Comparison of ENCODE assay signal across 22 mouse cellular contexts in genomic region chr7:43532936-43533505, GRCm38 (mm10). TPM values are rescaled to one million over a fixed set of nuclear protein-coding genes. Genes with fewer than 3 reads are reported as not detected.
DNase-seq lines count a peak whose midpoint lies in the region; ATAC-seq lines count a peak whose summit lies in the region.
"Had no signal": no experiment of that assay in that cellular context is flagged by ENCODE, and none has a peak within 500 bp of the region (broad histone marks: within the 10 kb centered on the region; RNA-seq: fewer than 3 reads in every experiment).

No protein-coding gene starts in this region.

- peak; percentile 65 for DNase-seq in heart, embryonic 10.5 days (ENCODE audit: low spot score)
- DNase-seq in 416B (ENCODE audit: low read depth), result peak; percentile 71
- DNase-seq in c-Kit-positive CD71-negative TER-119-negative erythroid progenitor cells, embryonic 14.5 days (ENCODE audit: low read depth), result peak; percentile 37
- no peak for DNase-seq in Muller cell, postnatal 12 days (ENCODE audit: inconsistent ontology term)
- no peak for DNase-seq in neural tube, embryonic 10.5 days (ENCODE audit: extremely low spot score, low spot score)
- DNase-seq: adrenal gland, postnatal 36 days; cerebellum, adult 18-20 months; embryo, embryonic 11 days; gastrocnemius, postnatal 14 days; kidney, adult 9 months; left cerebral cortex, postnatal 4 days; right cerebral cortex, adult 18-20 months; thymus, adult 2 months had no signal

- ATAC-seq in heart, embryonic 12.5 days (ENCODE audit: insufficient number of reproducible peaks, low FRiP score), result no peak
- no peak for ATAC-seq in kidney, embryonic 14.5 days (ENCODE audit: low FRiP score, low TSS enrichment)
- ATAC-seq: forebrain, embryonic 16.5 days; hindbrain, postnatal 0 days had no signal

- no peaks in the 10 kb centered on the region for H3K27me3 ChIP-seq in heart, embryonic 10.5 days (ENCODE audit: insufficient read depth, poor library complexity, severe bottlenecking)
- no peaks in the 10 kb centered on the region for H3K27me3 ChIP-seq in heart, embryonic 12.5 days (replicated peaks)
- H3K27me3 ChIP-seq in kidney, embryonic 14.5 days (ENCODE audit: control insufficient read depth, insufficient read depth, low read length), result no peaks in the 10 kb centered on the region
- H3K27me3 ChIP-seq: neural tube, embryonic 15.5 days had no signal

- H3K9me3 ChIP-seq in heart, embryonic 10.5 days, result no peaks in the 10 kb centered on the region
- H3K9me3 ChIP-seq in heart, embryonic 12.5 days (replicated peaks), result 0 out of 2 replicates have a peak, but pooled peaks cover 5% of the 10 kb centered on the region
- no peaks in the 10 kb centered on the region for H3K9me3 ChIP-seq in kidney, embryonic 14.5 days (ENCODE audit: control insufficient read depth, low read length)
- H3K9me3 ChIP-seq: G1E; neural tube, embryonic 15.5 days had no signal

- H3K9ac ChIP-seq in heart, embryonic 12.5 days, result no peak overlapping the region
- H3K9ac ChIP-seq in kidney, embryonic 14.5 days (ENCODE audit: low read depth, low read length), result no peak overlapping the region
- H3K9ac ChIP-seq: neural tube, embryonic 15.5 days had no signal

- H3K4me3 ChIP-seq in heart, embryonic 10.5 days, result no peak overlapping the region
- H3K4me3 ChIP-seq in heart, embryonic 12.5 days, result no peak overlapping the region
- H3K4me3 ChIP-seq in macrophage (ENCODE audit: inconsistent target), result peak overlapping the region; percentile 63
- H3K4me3 ChIP-seq in kidney, embryonic 14.5 days (ENCODE audit: low read length), result no peak overlapping the region
- H3K4me3 ChIP-seq: neural tube, embryonic 15.5 days had no signal

- no peaks in the 10 kb centered on the region for H3K4me1 ChIP-seq in heart, embryonic 10.5 days
- no peaks in the 10 kb centered on the region for H3K4me1 ChIP-seq in heart, embryonic 12.5 days (replicated peaks)
- no peaks in the 10 kb centered on the region for H3K4me1 ChIP-seq in kidney, embryonic 14.5 days (ENCODE audit: control insufficient read depth, insufficient read depth, low read length)
- H3K4me1 ChIP-seq: neural tube, embryonic 15.5 days had no signal

- no peak overlapping the region for H3K27ac ChIP-seq in heart, embryonic 10.5 days
- H3K27ac ChIP-seq in heart, embryonic 12.5 days (ENCODE audit: poor library complexity, severe bottlenecking), result no peak overlapping the region
- H3K27ac ChIP-seq in macrophage, result peak overlapping the region; percentile 96
- H3K27ac ChIP-seq in kidney, embryonic 14.5 days (ENCODE audit: low read depth, low read length), result no peak overlapping the region
- H3K27ac ChIP-seq: hindbrain, postnatal 0 days; neural tube, embryonic 15.5 days had no signal

- peaks cover 18% of the 10 kb centered on the region for H3K79me2 ChIP-seq in macrophage (ENCODE audit: inconsistent target)

- no peak overlapping the region for H3K4me2 ChIP-seq in heart, embryonic 12.5 days
- no peak overlapping the region for H3K4me2 ChIP-seq in kidney, embryonic 14.5 days (replicated peaks; ENCODE audit: low read depth, low read length)
- H3K4me2 ChIP-seq: neural tube, embryonic 15.5 days had no signal

- no peaks in the 10 kb centered on the region for H3K36me3 ChIP-seq in heart, embryonic 10.5 days
- no peaks in the 10 kb centered on the region for H3K36me3 ChIP-seq in heart, embryonic 12.5 days
- H3K36me3 ChIP-seq in macrophage (ENCODE audit: inconsistent target), result no peaks in the 10 kb centered on the region
- no peaks in the 10 kb centered on the region for H3K36me3 ChIP-seq in kidney, embryonic 14.5 days (ENCODE audit: control insufficient read depth, insufficient read depth, low read length)
- H3K36me3 ChIP-seq: G1E; neural tube, embryonic 15.5 days had no signal

- WGBS in heart, embryonic 10.5 days, result 81% methylated on average over 9 of the region's 9 CpGs
- 79% methylated on average over 9 of the region's 9 CpGs for WGBS in heart, embryonic 12.5 days
- 3% methylated on average over 9 of the region's 9 CpGs for WGBS in macrophage (ENCODE audit: missing documents)
- 78% methylated on average over 9 of the region's 9 CpGs for WGBS in kidney, embryonic 14.5 days

RNA-seq across cellular contexts. Expression of gene Cd33, which starts 11.2 kb away (rescaled TPM):
- polyA plus RNA-seq in heart, embryonic 10.5 days (2016; fragmentation: Nextera tagmentation; extraction: Ambion mirVana), result 0.34 and 0.37 TPM in 2 replicates
- polyA plus RNA-seq in heart, embryonic 12.5 days (2016; fragmentation: Nextera tagmentation; extraction: Ambion mirVana), result 0.30 and 0.52 TPM in 2 replicates
- total RNA-seq in macrophage (2018; cell fraction: chromatin; rRNA removed), result 100 to 1,000 TPM in 7 of 26 experiments, 10 to 100 TPM in 19; 21.4 to 216 (median 57.0) TPM
- 10 to 100 TPM; 12.3 to 74.8 (median 27.1) TPM for total RNA-seq in macrophage (2018; cell fraction: cytosol; rRNA removed)
- 100 to 1,000 TPM in 12 of 26 experiments, 10 to 100 TPM in 14; 40.3 to 327 (median 94.7) TPM for total RNA-seq in macrophage (2018; cell fraction: nucleus; rRNA removed)
- 13.2 to 32.1 TPM (median 13.4 TPM) in 3 replicates for polyA plus RNA-seq in macrophage (2018)
- 0.85 and 1.7 TPM in 2 replicates for polyA plus RNA-seq in kidney, embryonic 14.5 days (2014; fragmentation: Nextera tagmentation; extraction: Ambion mirVana)

RNA-seq across cellular contexts. Expression of gene 4931406B18Rik, which starts 27.3 kb away (rescaled TPM):
- not detected in 2 replicates for polyA plus RNA-seq in heart, embryonic 10.5 days (2016; fragmentation: Nextera tagmentation; extraction: Ambion mirVana)
- not detected in 2 replicates for polyA plus RNA-seq in heart, embryonic 12.5 days (2016; fragmentation: Nextera tagmentation; extraction: Ambion mirVana)
- 1 to 10 TPM in 1 of 26 experiments, under 1 TPM in 1, not detected in 24; 0.31 to 1.2 TPM for total RNA-seq in macrophage (2018; cell fraction: chromatin; rRNA removed)
- total RNA-seq in macrophage (2018; cell fraction: cytosol; rRNA removed), result not detected
- not detected for total RNA-seq in macrophage (2018; cell fraction: nucleus; rRNA removed)
- not detected in 3 replicates for polyA plus RNA-seq in macrophage (2018)
- not detected in 2 replicates for polyA plus RNA-seq in kidney, embryonic 14.5 days (2014; fragmentation: Nextera tagmentation; extraction: Ambion mirVana)
- total RNA-seq: adrenal gland, postnatal 36 days; gastrocnemius, postnatal 14 days; left cerebral cortex, postnatal 4 days; midbrain, postnatal 0 days had no signal
- polyA plus RNA-seq: forebrain, embryonic 16.5 days; G1E; heart, embryonic 16.5 days; hindbrain, postnatal 0 days; midbrain, postnatal 0 days; neural tube, embryonic 15.5 days had no signal

RNA-seq across cellular contexts. Expression of gene Zfp658, which starts 29.0 kb away (rescaled TPM):
- polyA plus RNA-seq in heart, embryonic 10.5 days (2016; fragmentation: Nextera tagmentation; extraction: Ambion mirVana), result 1.4 and 2.1 TPM in 2 replicates
- 1.5 TPM in 2 replicates for polyA plus RNA-seq in heart, embryonic 12.5 days (2016; fragmentation: Nextera tagmentation; extraction: Ambion mirVana)
- total RNA-seq in macrophage (2018; cell fraction: chromatin; rRNA removed), result 10 to 100 TPM in 20 of 26 experiments, 1 to 10 TPM in 6; 6.9 to 63.9 (median 13.5) TPM
- total RNA-seq in macrophage (2018; cell fraction: cytosol; rRNA removed), result 10 to 100 TPM in 1 of 26 experiments, 1 to 10 TPM in 25; 1.6 to 10.8 (median 2.7) TPM
- 10 to 100 TPM in 17 of 26 experiments, 1 to 10 TPM in 9; 6.1 to 47.9 (median 12.2) TPM for total RNA-seq in macrophage (2018; cell fraction: nucleus; rRNA removed)
- polyA plus RNA-seq in macrophage (2018), result 1.5 to 2.7 TPM (median 2.5 TPM) in 3 replicates
- 2.0 and 4.0 TPM in 2 replicates for polyA plus RNA-seq in kidney, embryonic 14.5 days (2014; fragmentation: Nextera tagmentation; extraction: Ambion mirVana)

RNA-seq across cellular contexts. Expression of gene Iglon5, which starts 43.1 kb away (rescaled TPM):
- polyA plus RNA-seq in heart, embryonic 10.5 days (2016; fragmentation: Nextera tagmentation; extraction: Ambion mirVana), result 0.20 TPM in 1 of 2 replicates, not detected in the other
- polyA plus RNA-seq in heart, embryonic 12.5 days (2016; fragmentation: Nextera tagmentation; extraction: Ambion mirVana), result 0.10 and 0.14 TPM in 2 replicates
- 1 to 10 TPM in 10 of 26 experiments, under 1 TPM in 5, not detected in 11; 0.25 to 8.3 (median 2.2) TPM for total RNA-seq in macrophage (2018; cell fraction: chromatin; rRNA removed)
- total RNA-seq in macrophage (2018; cell fraction: cytosol; rRNA removed), result 1 to 10 TPM in 1 of 26 experiments, under 1 TPM in 10, not detected in 15; 0.05 to 1.7 (median 0.23) TPM
- 1 to 10 TPM in 11 of 26 experiments, under 1 TPM in 8, not detected in 7; 0.18 to 8.7 (median 1.1) TPM for total RNA-seq in macrophage (2018; cell fraction: nucleus; rRNA removed)
- not detected in 3 replicates for polyA plus RNA-seq in macrophage (2018)
- polyA plus RNA-seq in kidney, embryonic 14.5 days (2014; fragmentation: Nextera tagmentation; extraction: Ambion mirVana), result 0.72 and 0.84 TPM in 2 replicates
- polyA plus RNA-seq: G1E; heart, embryonic 16.5 days had no signal

RNA-seq across cellular contexts. Expression of gene Zfp719, which starts 46.4 kb away (rescaled TPM):
- 9.7 and 10.0 TPM in 2 replicates for polyA plus RNA-seq in heart, embryonic 10.5 days (2016; fragmentation: Nextera tagmentation; extraction: Ambion mirVana)
- polyA plus RNA-seq in heart, embryonic 12.5 days (2016; fragmentation: Nextera tagmentation; extraction: Ambion mirVana), result 8.5 and 8.6 TPM in 2 replicates
- total RNA-seq in macrophage (2018; cell fraction: chromatin; rRNA removed), result 10 to 100 TPM in 25 of 26 experiments, 1 to 10 TPM in 1; 8.7 to 64.0 (median 30.1) TPM
- total RNA-seq in macrophage (2018; cell fraction: cytosol; rRNA removed), result 10 to 100 TPM in 7 of 26 experiments, 1 to 10 TPM in 19; 2.5 to 14.1 (median 6.6) TPM
- total RNA-seq in macrophage (2018; cell fraction: nucleus; rRNA removed), result 10 to 100 TPM in 25 of 26 experiments, 1 to 10 TPM in 1; 9.4 to 41.9 (median 19.7) TPM
- polyA plus RNA-seq in macrophage (2018), result 1.9 to 2.7 TPM (median 2.5 TPM) in 3 replicates
- polyA plus RNA-seq in kidney, embryonic 14.5 days (2014; fragmentation: Nextera tagmentation; extraction: Ambion mirVana), result 9.9 and 14.1 TPM in 2 replicates

Comparison
In these comparisons a context has a peak if more than half of its experiments do, and no peak if none do; other contexts are left out.
1. DNase-seq: peak in heart, embryonic 10.5 days (single experiment), 416B (single experiment) and c-Kit-positive CD71-negative TER-119-negative erythroid progenitor cells, embryonic 14.5 days (single experiment); none in Muller cell, postnatal 12 days (single experiment) and neural tube, embryonic 10.5 days (single experiment).